Mouse (Mus musculus) heart, embryonic 16.5 days (tissue): ENCODE measurements at regions not wholly inside any gene's neighbourhood (a gene's known extent, or its start where the extent isn't known, plus 50 kb on each side); places are given as distances from the start of the nearest gene placed in this dataset.

Experiments used
- ATAC-seq: fragments of 200-750 bp; cut with Nextera tagmentation; replicated peaks from 2 replicates; pipeline ENCODE4 v1.8.0; 2017; ENCODE audit warnings: moderate number of reproducible peaks; ENCODE audit not compliant: insufficient read depth, low FRiP score; ENCODE audit errors: extremely low read depth
- H3K27ac ChIP-seq: fragments of 300-500 bp; sonication (generic); 2 replicates; pipeline ENCODE4 v1.5.1; 2014; ENCODE audit warnings: mild to moderate bottlenecking, low read length, control low read depth, moderate library complexity
- H3K27me3 ChIP-seq: fragments of 300-500 bp; sonication (generic); 2 replicates; pipeline ENCODE4 v1.6.1; 2014; ENCODE audit warnings: low read length, mixed read lengths; ENCODE audit not compliant: control insufficient read depth, insufficient read depth
- H3K36me3 ChIP-seq: fragments of 300-500 bp; sonication (generic); 2 replicates; pipeline ENCODE4 v1.6.1; 2014; ENCODE audit not compliant: control insufficient read depth, insufficient read depth
- H3K4me1 ChIP-seq: fragments of 300-500 bp; sonication (generic); 2 replicates; pipeline ENCODE4 v1.6.1; 2014; ENCODE audit warnings: low read length, mixed read lengths; ENCODE audit not compliant: control insufficient read depth, insufficient read depth
- H3K4me2 ChIP-seq: fragments of 300-500 bp; sonication (generic); 2 replicates; pipeline ENCODE4 v1.6.1; 2014; ENCODE audit warnings: low read depth, mild to moderate bottlenecking, control low read depth, low read length
- H3K4me3 ChIP-seq: fragments of 300-500 bp; sonication (generic); 2 replicates; pipeline ENCODE4 v1.5.1; 2014; ENCODE audit warnings: mild to moderate bottlenecking, control low read depth, low read length
- H3K9ac ChIP-seq: fragments of 300-500 bp; sonication (generic); 2 replicates; pipeline ENCODE4 v1.6.1; 2014; ENCODE audit warnings: low read length, control low read depth
- H3K9me3 ChIP-seq: fragments of 300-500 bp; sonication (generic); replicated peaks from 2 replicates; pipeline ENCODE4 v1.6.1; 2016; ENCODE audit warnings: low read length; ENCODE audit not compliant: control insufficient read depth
- WGBS: fragments of 180-500 bp; shearing (Covaris S2); extraction: QIAGEN DNeasy Blood & Tissue Kit; methylation state at CpG from one replicate; pipeline ENCODE4 v1.1.7; 2014; 5-methylcytosine and 5-hydroxymethylcytosine counted together

DNA sequence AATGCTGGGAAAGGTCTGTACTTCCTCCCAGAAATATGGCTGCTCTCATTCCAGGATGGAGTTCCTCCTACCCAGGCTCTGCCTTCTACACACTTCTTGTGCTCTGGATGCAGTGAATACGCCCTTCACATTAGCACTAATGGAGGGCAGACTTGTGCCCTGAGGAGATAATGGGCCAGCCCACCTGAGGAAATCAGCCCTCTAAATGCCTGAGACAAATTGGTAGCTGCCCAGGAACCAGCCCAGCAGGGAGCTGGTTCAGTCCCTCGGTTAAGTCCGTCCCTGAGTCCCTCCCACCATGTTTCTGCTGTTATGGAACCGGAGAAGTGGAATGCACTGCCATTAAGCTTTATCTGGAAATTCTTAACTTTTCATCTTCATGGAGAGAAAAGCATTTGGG lies 303.0 kb upstream of the Map3k7 start:
- H3K4me2 ChIP-seq: no peak overlapping the region
- H3K4me3 ChIP-seq: no peak overlapping the region
- no peak overlapping the region for H3K9ac ChIP-seq
- peaks cover 5% of the 10 kb centered on the region; the same call in 1 of the 2 replicates for H3K4me1 ChIP-seq
- 46% methylated on average over 4 of the region's 4 CpGs for WGBS
- no peak for ATAC-seq
- no peaks in the 10 kb centered on the region for H3K36me3 ChIP-seq
- no peaks in the 10 kb centered on the region for H3K9me3 ChIP-seq
- no peaks in the 10 kb centered on the region for H3K27me3 ChIP-seq
- H3K27ac ChIP-seq: no peak overlapping the region

DNA sequence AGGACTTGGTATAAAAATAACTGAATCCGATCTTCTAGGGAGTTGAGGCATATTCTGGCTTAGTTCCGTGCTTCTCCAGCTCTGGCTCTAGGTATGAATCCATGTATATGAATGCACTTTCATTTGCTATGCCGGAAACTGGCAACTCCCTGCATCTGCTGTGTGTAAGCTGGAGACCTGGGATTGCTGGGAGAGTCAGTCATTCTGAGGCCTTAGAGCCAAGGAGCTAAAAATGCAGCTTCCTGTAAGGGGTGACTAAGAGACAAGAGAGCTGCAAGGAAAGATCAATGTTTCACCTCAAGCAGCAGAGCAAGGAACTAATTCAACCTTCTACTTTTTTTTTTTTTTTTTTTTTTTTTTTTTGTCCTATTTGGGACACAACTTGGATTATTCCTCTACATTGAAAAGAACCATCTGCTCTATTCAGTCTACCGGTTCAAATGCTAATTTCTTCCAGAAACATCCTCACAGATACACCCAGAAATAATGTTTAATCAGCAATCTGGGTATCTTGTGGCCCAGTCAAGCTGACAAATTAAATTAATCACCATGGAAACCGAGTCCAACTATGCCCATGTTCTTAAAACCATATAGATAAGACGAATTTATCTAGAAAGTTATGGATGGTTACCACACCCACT lies 292.2 kb upstream of the Map3k7 start:
- no peak overlapping the region for H3K9ac ChIP-seq
- no peaks in the 10 kb centered on the region for H3K9me3 ChIP-seq
- no peak overlapping the region for H3K27ac ChIP-seq
- WGBS: 78% methylated on average over 6 of the region's 6 CpGs
- no peaks in the 10 kb centered on the region for H3K4me1 ChIP-seq
- H3K4me2 ChIP-seq: no peak overlapping the region
- H3K27me3 ChIP-seq: no peaks in the 10 kb centered on the region
- H3K36me3 ChIP-seq: no peaks in the 10 kb centered on the region
- no peak overlapping the region for H3K4me3 ChIP-seq
- ATAC-seq: no peak

DNA sequence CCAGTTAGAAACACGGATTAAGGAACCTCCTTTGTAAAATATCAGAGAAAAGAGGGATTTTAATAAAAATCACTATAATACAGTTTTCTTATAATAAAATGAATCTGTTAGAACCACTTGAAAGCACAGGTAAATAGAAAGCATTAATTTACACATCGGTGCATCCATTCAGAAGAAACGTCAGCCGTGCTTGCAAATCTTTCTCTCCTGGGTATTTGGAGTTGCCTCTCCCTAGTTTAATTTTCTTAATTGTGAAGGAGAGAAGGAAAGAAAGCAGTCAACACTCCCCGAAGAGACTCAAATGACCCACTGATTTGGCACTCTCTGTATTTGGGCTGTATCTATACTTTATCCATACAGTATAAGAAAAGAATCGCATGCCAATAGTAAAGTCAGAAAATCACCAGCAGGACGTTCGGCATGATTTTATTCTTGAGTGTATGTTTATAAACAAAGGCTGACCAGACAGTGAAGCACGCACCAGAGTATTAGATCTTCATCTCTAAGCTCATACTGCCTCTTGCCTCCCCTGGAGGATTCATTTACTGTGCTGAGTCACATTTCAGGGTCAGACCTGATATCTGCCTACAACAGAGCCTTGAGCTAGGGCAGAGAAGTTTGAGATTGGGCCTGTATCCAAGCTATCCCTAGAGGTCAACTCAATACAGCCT lies 291.6 kb upstream of the Map3k7 start:
- H3K9ac ChIP-seq: no peak overlapping the region
- H3K36me3 ChIP-seq: no peaks in the 10 kb centered on the region
- H3K4me2 ChIP-seq: no peak overlapping the region
- H3K4me3 ChIP-seq: no peak overlapping the region
- no peaks in the 10 kb centered on the region for H3K4me1 ChIP-seq
- H3K27me3 ChIP-seq: no peaks in the 10 kb centered on the region
- H3K9me3 ChIP-seq: no peaks in the 10 kb centered on the region
- no peak overlapping the region for H3K27ac ChIP-seq
- WGBS: 81% methylated on average over 9 of the region's 9 CpGs
- no peak for ATAC-seq

DNA sequence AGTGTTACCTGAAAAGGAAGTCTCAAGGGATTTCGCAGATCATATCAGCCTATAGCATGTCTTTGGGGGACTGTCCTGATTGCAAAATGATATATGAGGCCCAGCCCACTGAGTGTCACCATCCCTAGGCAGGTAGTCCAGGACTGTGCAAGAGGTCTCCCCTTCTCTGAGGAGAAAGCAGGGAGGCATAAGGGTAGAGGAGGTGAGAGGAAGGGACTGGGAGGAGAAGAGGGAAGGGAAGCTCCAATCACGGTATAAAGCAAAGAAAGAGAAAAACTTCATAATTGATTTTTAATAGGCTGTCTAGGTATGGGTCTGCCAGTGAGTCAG lies 291.1 kb upstream of the Map3k7 start:
- H3K27ac ChIP-seq: no peak overlapping the region
- no peaks in the 10 kb centered on the region for H3K4me1 ChIP-seq
- no peaks in the 10 kb centered on the region for H3K9me3 ChIP-seq
- no peak for ATAC-seq
- WGBS: 92% methylated on average over 2 of the region's 2 CpGs
- no peak overlapping the region for H3K9ac ChIP-seq
- H3K36me3 ChIP-seq: no peaks in the 10 kb centered on the region
- H3K4me2 ChIP-seq: no peak overlapping the region
- no peaks in the 10 kb centered on the region for H3K27me3 ChIP-seq
- H3K4me3 ChIP-seq: no peak overlapping the region

DNA sequence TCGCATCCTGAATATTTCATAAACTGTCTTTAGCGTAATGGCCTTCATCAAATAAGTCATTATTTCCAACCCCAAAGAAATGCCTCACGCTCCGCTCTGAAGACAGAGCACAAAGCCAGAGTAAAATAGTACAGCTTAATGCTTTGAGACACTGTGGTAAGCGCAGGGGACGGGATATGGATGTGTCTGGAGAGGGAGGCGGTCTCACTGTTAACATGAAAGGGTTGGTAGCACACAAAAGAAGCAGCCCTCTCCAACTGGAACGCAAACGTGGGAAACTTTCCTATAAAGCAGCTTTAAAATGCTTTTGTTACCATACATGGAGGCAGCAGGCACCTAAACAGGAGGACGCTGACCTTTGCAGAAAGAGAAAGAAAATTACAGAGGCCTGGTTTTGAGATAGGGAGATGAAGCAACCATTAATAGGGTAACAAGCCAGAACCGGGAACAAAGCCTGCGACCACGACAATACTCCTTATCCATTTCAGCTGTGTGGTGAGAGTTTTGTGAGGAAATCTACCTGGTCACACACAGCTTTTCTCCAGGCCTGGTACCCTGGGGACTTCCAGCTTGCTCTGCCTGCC lies 284.8 kb upstream of the Map3k7 start:
- no peak for ATAC-seq
- Histone ChIP-seq H3K27me3 (no peaks in the 10 kb centered on the region), H3K9ac (no peak overlapping the region), H3K4me3 (no peak overlapping the region), H3K36me3 (no peaks in the 10 kb centered on the region), H3K9me3 (no peaks in the 10 kb centered on the region), H3K4me1 (no peaks in the 10 kb centered on the region), H3K4me2 (no peak overlapping the region), H3K27ac (no peak overlapping the region)
- WGBS: 83% methylated on average over 13 of the region's 13 CpGs

DNA sequence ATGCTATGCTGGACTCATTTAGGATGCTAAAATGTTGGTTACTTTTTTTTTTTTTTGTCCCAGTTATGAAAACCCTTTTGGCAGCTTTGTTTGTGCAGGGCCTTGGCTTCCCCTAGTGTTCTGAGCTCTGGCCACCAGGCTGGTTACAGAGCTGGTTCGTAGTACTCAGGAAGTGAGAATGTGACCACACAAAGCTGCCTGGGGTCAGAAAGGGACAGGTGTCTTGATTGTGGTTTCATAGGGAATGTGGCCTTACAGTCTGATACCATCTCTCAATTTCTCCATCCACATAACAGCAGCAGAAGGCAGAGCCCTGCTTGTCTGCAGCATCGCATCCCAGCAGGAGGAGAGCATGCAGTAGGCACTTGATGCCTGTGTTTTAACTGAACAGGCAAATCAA lies 282.9 kb upstream of the Map3k7 start:
- Histone ChIP-seq H3K9ac (no peak overlapping the region), H3K4me3 (no peak overlapping the region), H3K27ac (no peak overlapping the region), H3K4me2 (no peak overlapping the region), H3K27me3 (no peaks in the 10 kb centered on the region), H3K9me3 (no peaks in the 10 kb centered on the region), H3K4me1 (no peaks in the 10 kb centered on the region), H3K36me3 (no peaks in the 10 kb centered on the region)
- WGBS: 82% methylated on average over 2 of the region's 2 CpGs
- no peak for ATAC-seq

DNA sequence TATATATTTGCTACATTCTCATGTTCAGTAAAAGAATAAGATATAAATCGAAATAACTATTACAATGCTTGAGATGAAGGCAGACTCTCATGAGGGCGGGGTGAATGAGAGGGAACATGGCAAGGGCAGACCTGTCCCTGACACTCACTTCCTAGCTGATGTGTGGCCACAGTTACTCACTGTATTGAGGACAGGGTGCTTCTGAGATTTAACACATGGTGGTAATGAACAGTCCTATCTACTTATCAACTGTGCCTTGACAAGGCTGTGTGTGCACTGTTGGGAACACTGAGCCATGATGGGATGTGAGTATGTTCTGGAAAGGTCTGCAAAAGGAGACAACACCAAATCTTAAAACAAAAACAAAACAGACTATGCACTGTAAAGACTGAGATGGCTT lies 274.8 kb upstream of the Map3k7 start:
- WGBS: 77% methylated on average over 2 of the region's 2 CpGs
- H3K4me3 ChIP-seq: no peak overlapping the region
- H3K27ac ChIP-seq: no peak overlapping the region
- no peaks in the 10 kb centered on the region for H3K36me3 ChIP-seq
- H3K4me2 ChIP-seq: no peak overlapping the region
- no peak overlapping the region for H3K9ac ChIP-seq
- no peaks in the 10 kb centered on the region for H3K4me1 ChIP-seq
- ATAC-seq: no peak
- no peaks in the 10 kb centered on the region for H3K27me3 ChIP-seq
- no peaks in the 10 kb centered on the region for H3K9me3 ChIP-seq

DNA sequence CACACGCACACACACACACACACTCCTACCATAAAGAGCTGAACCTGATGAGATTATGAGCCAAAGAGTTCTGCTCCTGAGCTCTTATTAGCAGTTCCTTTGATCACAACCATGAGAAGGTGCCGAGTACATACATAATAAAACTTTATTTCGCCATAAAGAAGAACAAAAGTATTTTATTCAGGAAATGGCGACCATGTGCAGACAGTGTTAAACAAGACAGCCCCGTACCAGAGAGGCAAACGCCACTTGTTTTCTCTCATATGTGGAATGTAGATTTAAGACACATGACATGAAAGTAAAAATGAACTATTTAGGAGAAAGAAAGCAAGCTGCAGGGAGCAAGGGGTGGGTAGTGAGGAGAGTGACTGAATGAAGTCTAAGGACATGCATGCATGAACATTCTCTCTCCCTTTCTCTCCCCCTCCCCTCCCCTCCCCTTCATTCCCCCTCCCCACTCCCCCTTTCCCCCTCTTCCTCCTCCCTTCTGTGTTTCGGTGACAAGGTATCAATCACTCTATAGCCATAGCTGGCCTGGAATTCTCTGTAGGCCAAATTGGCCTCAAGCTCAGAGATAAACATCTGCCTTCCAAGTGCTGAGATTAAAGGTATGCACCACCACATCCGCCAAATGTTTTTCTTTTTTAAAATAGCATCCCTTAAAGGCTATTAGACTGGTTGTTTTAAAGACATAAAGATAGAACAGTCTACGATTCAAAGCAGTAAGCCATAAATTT lies 266.0 kb upstream of the Map3k7 start:
- no peaks in the 10 kb centered on the region for H3K36me3 ChIP-seq
- H3K27ac ChIP-seq: no peak overlapping the region
- H3K4me3 ChIP-seq: no peak overlapping the region
- H3K9ac ChIP-seq: no peak overlapping the region
- no peak overlapping the region for H3K4me2 ChIP-seq
- H3K9me3 ChIP-seq: no peaks in the 10 kb centered on the region
- WGBS: 72% methylated on average over 9 of the region's 9 CpGs
- H3K4me1 ChIP-seq: no peaks in the 10 kb centered on the region
- H3K27me3 ChIP-seq: no peaks in the 10 kb centered on the region
- ATAC-seq: no peak

DNA sequence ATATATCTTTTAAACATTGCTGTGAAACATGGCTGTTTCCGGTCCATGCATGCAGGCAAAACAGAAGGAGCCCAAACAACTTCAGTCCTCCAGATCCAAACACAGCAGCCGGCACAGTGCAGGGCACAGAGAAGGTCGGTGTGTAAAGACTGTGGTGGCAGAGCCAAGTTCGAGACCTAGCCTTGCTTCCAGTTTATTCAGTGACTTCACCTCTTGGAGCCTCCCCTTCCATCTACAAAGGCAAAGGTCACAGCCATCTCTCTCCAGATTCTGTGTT lies 265.5 kb upstream of the Map3k7 start:
- no peak overlapping the region for H3K4me3 ChIP-seq
- H3K9ac ChIP-seq: no peak overlapping the region
- no peak overlapping the region for H3K4me2 ChIP-seq
- H3K27me3 ChIP-seq: no peaks in the 10 kb centered on the region
- no peaks in the 10 kb centered on the region for H3K36me3 ChIP-seq
- ATAC-seq: no peak
- H3K4me1 ChIP-seq: no peaks in the 10 kb centered on the region
- H3K27ac ChIP-seq: no peak overlapping the region
- WGBS: 57% methylated on average over 4 of the region's 4 CpGs
- H3K9me3 ChIP-seq: no peaks in the 10 kb centered on the region
